Mouse (Mus musculus): Measurements from ENCODE around the gene Gm8212.
"Not testable (repeated sequence)": the region's sequence is repeated elsewhere in the genome, so short reads cannot be mapped to it uniquely, and the experiment has no call there.

Gm8212 gene

GRCm38 (mm10) chr14:44197361-44197760 is at the start of gene Gm8212:
Gm8212 (plus strand) TSS chr14:44197661.
- DNase-seq: not testable (repeated sequence)

GRCm38 (mm10) chr14:44213154-44213553 is 15.7 kb downstream of the Gm8212 start, which contains the start of gene 4930503E14Rik:
4930503E14Rik (minus strand) TSS chr14:44213254.
- not testable (repeated sequence) for DNase-seq

- DNase-seq: peak; percentile 79
Measured at GRCm38 (mm10) chr14:44248039-44248438, 50.6 kb downstream of the Gm8212 start.
